Mouse (Mus musculus) liver, embryonic 15.5 days (tissue): Measurements from ENCODE around the gene Klrd1. TPM values are rescaled to one million over a fixed set of nuclear protein-coding genes. Genes with fewer than 3 reads are reported as not detected.
"Not testable (repeated sequence)": the region's sequence is repeated elsewhere in the genome, so short reads cannot be mapped to it uniquely, and the experiment has no call there.

Source experiments
- ATAC-seq: fragments of 200-750 bp; cut with Nextera tagmentation; 2 replicates; pipeline ENCODE4 v1.8.0; 2017; ENCODE audit warnings: moderate number of reproducible peaks, mild to moderate bottlenecking, moderate library complexity; ENCODE audit not compliant: insufficient read depth
- H3K27ac ChIP-seq: fragments of 300-500 bp; sonication (generic); replicated peaks from 2 replicates; pipeline ENCODE4 v1.5.1; 2015; ENCODE audit warnings: mild to moderate bottlenecking, inconsistent platforms
- H3K27me3 ChIP-seq: fragments of 300-500 bp; sonication (generic); 2 replicates; pipeline ENCODE4 v1.6.1; 2015; ENCODE audit warnings: mild to moderate bottlenecking, inconsistent platforms
- H3K36me3 ChIP-seq: fragments of 300-500 bp; sonication (generic); replicated peaks from 2 replicates; pipeline ENCODE4 v1.6.1; 2015; ENCODE audit warnings: moderate library complexity, mild to moderate bottlenecking, inconsistent platforms
- H3K4me1 ChIP-seq: fragments of 300-500 bp; sonication (generic); replicated peaks from 2 replicates; pipeline ENCODE4 v1.6.1; 2015; ENCODE audit warnings: inconsistent platforms
- H3K4me2 ChIP-seq: fragments of 300-500 bp; sonication (generic); 2 replicates; pipeline ENCODE4 v1.6.1; 2015; ENCODE audit warnings: moderate library complexity, mild to moderate bottlenecking, inconsistent platforms
- H3K4me3 ChIP-seq: fragments of 300-500 bp; sonication (generic); replicated peaks from 2 replicates; pipeline ENCODE4 v1.5.1; 2015; ENCODE audit warnings: mild to moderate bottlenecking, inconsistent platforms
- H3K9ac ChIP-seq: fragments of 300-500 bp; sonication (generic); 2 replicates; pipeline ENCODE4 v1.6.1; 2015; ENCODE audit warnings: moderate library complexity, mild to moderate bottlenecking, inconsistent platforms
- H3K9me3 ChIP-seq: fragments of 300-500 bp; sonication (generic); replicated peaks from 2 replicates; pipeline ENCODE4 v1.6.1; 2016; ENCODE audit warnings: inconsistent platforms
- WGBS: fragments of 180-500 bp; shearing (Covaris S2); methylation state at CpG from one replicate; pipeline ENCODE4 v1.1.7; 2015; ENCODE audit warnings: mixed read lengths; ENCODE audit not compliant: insufficient replicate concordance; 5-methylcytosine and 5-hydroxymethylcytosine counted together
- polyA plus RNA-seq: library from polyadenylated mRNA; unstranded; fragments of >200 nt; fragmentation: Nextera tagmentation; extraction: Ambion mirVana; gene quantifications from 2 replicates; pipeline ENCODE4 v1.2.1, GENCODE M21; 2015

The Klrd1 gene
- polyA plus RNA-seq, 1 experiment from 2014 or later: 0.70 TPM

GRCm38 (mm10) chr6:129577605-129578004 lies 14.0 kb upstream of the Klrd1 start, which contains the start of gene Klre1:
TSS of gene Klre1 (plus strand) at chr6:129577905.
- H3K27me3 ChIP-seq: no peaks in the 10 kb centered on the region
- 82% methylated on average over 8 of the region's 8 CpGs for WGBS
- no peak for ATAC-seq

GRCm38 (mm10) chr6:129581274-129581673 lies 10.3 kb upstream of the Klrd1 start:
- no peaks in the 10 kb centered on the region for H3K9me3 ChIP-seq
- 37% methylated on average over 4 of the region's 4 CpGs for WGBS
- H3K27me3 ChIP-seq: no peaks in the 10 kb centered on the region
- no peaks in the 10 kb centered on the region for H3K36me3 ChIP-seq
- no peak overlapping the region for H3K9ac ChIP-seq
- ATAC-seq: no peak
- H3K4me2 ChIP-seq: no peak overlapping the region
- no peak overlapping the region for H3K27ac ChIP-seq
- no peak overlapping the region for H3K4me3 ChIP-seq
- H3K4me1 ChIP-seq: no peaks in the 10 kb centered on the region

More at GRCm38 (mm10) chr6:129577605-129578004, 14.0 kb upstream of the Klrd1 start, which contains the start of gene Klre1:
- H3K4me1 ChIP-seq: no peaks in the 10 kb centered on the region
- no peak within 1 kb of the TSS for H3K27ac ChIP-seq
- no peak within 1 kb of the TSS for H3K9ac ChIP-seq
- H3K4me2 ChIP-seq: no peak within 1 kb of the TSS
- no peaks in the 10 kb centered on the region for H3K36me3 ChIP-seq
- no peaks in the 10 kb centered on the region for H3K9me3 ChIP-seq
- H3K4me3 ChIP-seq: no peak within 1 kb of the TSS

- no peak for ATAC-seq
- Histone ChIP-seq H3K4me3 (no peak overlapping the region), H3K4me2 (no peak overlapping the region), H3K27ac (no peak overlapping the region), H3K36me3 (no peaks in the 10 kb centered on the region), H3K4me1 (no peaks in the 10 kb centered on the region), H3K27me3 (no peaks in the 10 kb centered on the region), H3K9me3 (no peaks in the 10 kb centered on the region), H3K9ac (no peak overlapping the region)
- 28% methylated on average over 4 of the region's 4 CpGs for WGBS
These were observed 9.7 kb upstream of the Klrd1 start for GRCm38 (mm10) chr6:129581896-129582295.

GRCm38 (mm10) chr6:129583014-129583413 lies 8.6 kb upstream of the Klrd1 start:
- no peaks in the 10 kb centered on the region for H3K36me3 ChIP-seq
- no peak for ATAC-seq
- H3K4me1 ChIP-seq: no peaks in the 10 kb centered on the region
- 52% methylated on average over 3 of the region's 3 CpGs for WGBS
- H3K27ac ChIP-seq: no peak overlapping the region
- no peaks in the 10 kb centered on the region for H3K9me3 ChIP-seq
- no peak overlapping the region for H3K4me2 ChIP-seq
- H3K4me3 ChIP-seq: no peak overlapping the region
- no peak overlapping the region for H3K9ac ChIP-seq
- no peaks in the 10 kb centered on the region for H3K27me3 ChIP-seq

GRCm38 (mm10) chr6:129608372-129608771 lies 16.8 kb downstream of the Klrd1 start:
- no peak overlapping the region for H3K4me3 ChIP-seq
- no peak overlapping the region for H3K4me2 ChIP-seq
- no peak; the same call in 1 of the 2 replicates for ATAC-seq

GRCm38 (mm10) chr6:129623735-129624134 lies 32.2 kb downstream of the Klrd1 start, which contains the start of gene Klrk1:
TSS of gene Klrk1 (minus strand) at chr6:129623864.
- ATAC-seq: no peak
- WGBS: 46% methylated on average over 4 of the region's 4 CpGs
- no peak within 1 kb of the TSS for H3K9ac ChIP-seq

More at GRCm38 (mm10) chr6:129608372-129608771, 16.8 kb downstream of the Klrd1 start:
- H3K27ac ChIP-seq: no peak overlapping the region
- H3K27me3 ChIP-seq: no peaks in the 10 kb centered on the region
- H3K36me3 ChIP-seq: no peaks in the 10 kb centered on the region
- no peaks in the 10 kb centered on the region for H3K9me3 ChIP-seq
- H3K4me1 ChIP-seq: no peaks in the 10 kb centered on the region
- no peak overlapping the region for H3K9ac ChIP-seq

GRCm38 (mm10) chr6:129631046-129631445 lies 39.5 kb downstream of the Klrd1 start:
- H3K9ac ChIP-seq, H3K27ac ChIP-seq, H3K36me3 ChIP-seq, H3K27me3 ChIP-seq, ATAC-seq, H3K4me3 ChIP-seq, H3K4me2 ChIP-seq, H3K9me3 ChIP-seq, H3K4me1 ChIP-seq: not testable (repeated sequence)
- WGBS: 36% methylated on average over 2 of the region's 2 CpGs

More at GRCm38 (mm10) chr6:129623735-129624134, 32.2 kb downstream of the Klrd1 start, which contains the start of gene Klrk1:
- H3K36me3 ChIP-seq: no peaks in the 10 kb centered on the region
- H3K4me1 ChIP-seq: no peaks in the 10 kb centered on the region
- H3K9me3 ChIP-seq: no peaks in the 10 kb centered on the region
- no peak within 1 kb of the TSS for H3K27ac ChIP-seq
- H3K27me3 ChIP-seq: no peaks in the 10 kb centered on the region
- no peak within 1 kb of the TSS for H3K4me3 ChIP-seq
- H3K4me2 ChIP-seq: no peak within 1 kb of the TSS

- not testable (repeated sequence) for H3K9ac ChIP-seq, H3K36me3 ChIP-seq, H3K9me3 ChIP-seq, H3K4me3 ChIP-seq, ATAC-seq, H3K27ac ChIP-seq, H3K4me2 ChIP-seq, H3K27me3 ChIP-seq, H3K4me1 ChIP-seq
- WGBS: 64% methylated on average over 3 of the region's 3 CpGs
These were observed 51.7 kb downstream of the Klrd1 start, which contains the start of gene Klrc3 for GRCm38 (mm10) chr6:129643237-129643636. TSS of gene Klrc3 (minus strand) at chr6:129643337.

- H3K4me2 ChIP-seq, H3K4me1 ChIP-seq, H3K27ac ChIP-seq, ATAC-seq, H3K27me3 ChIP-seq, H3K9me3 ChIP-seq, H3K36me3 ChIP-seq, H3K9ac ChIP-seq, H3K4me3 ChIP-seq: not testable (repeated sequence)
- WGBS: no CpG with 5 or more reads among the region's 3 CpGs
These were observed 52.5 kb downstream of the Klrd1 start for GRCm38 (mm10) chr6:129644054-129644453.

Other genes with a start within 250 kb of the Klrd1 start
- gene Clec12a, start 249.1 kb upstream of the Klrd1 start, polyA plus RNA-seq: 13.6 and 14.5 TPM in 2 replicates
- gene Clec12b, start 205.9 kb upstream of the Klrd1 start, polyA plus RNA-seq: 0.06 and 0.08 TPM in 2 replicates
- gene Clec1b, start 194.5 kb upstream of the Klrd1 start, polyA plus RNA-seq: 23.6 and 27.2 TPM in 2 replicates
- gene Clec9a, start 182.9 kb upstream of the Klrd1 start, polyA plus RNA-seq: 0.22 and 0.25 TPM in 2 replicates
- 0.40 and 0.41 TPM in 2 replicates for gene Clec1a, start 139.8 kb upstream of the Klrd1 start, polyA plus RNA-seq
- 1.2 and 1.3 TPM in 2 replicates for gene Olr1, start 84.6 kb upstream of the Klrd1 start, polyA plus RNA-seq
- gene Tmem52b, start 79.2 kb upstream of the Klrd1 start, polyA plus RNA-seq: 0.02 TPM in 1 of 2 replicates, not detected in the other
- gene Gabarapl1, start 58.6 kb upstream of the Klrd1 start, polyA plus RNA-seq: 26.3 and 27.7 TPM in 2 replicates
- gene Klre1, start 13.9 kb upstream of the Klrd1 start, polyA plus RNA-seq: 0.07 TPM in 1 of 2 replicates, not detected in the other
- 0.54 and 0.93 TPM in 2 replicates for gene Klrk1, start 32.1 kb downstream of the Klrd1 start, polyA plus RNA-seq
- gene Klrc3, start 51.6 kb downstream of the Klrd1 start, polyA plus RNA-seq: not detected in 2 replicates
- gene Klrc2, start 68.9 kb downstream of the Klrd1 start, polyA plus RNA-seq: not detected in 2 replicates
- gene Klrc1, start 87.2 kb downstream of the Klrd1 start, polyA plus RNA-seq: 0.22 and 0.33 TPM in 2 replicates
- gene Klri1, start 125.3 kb downstream of the Klrd1 start, polyA plus RNA-seq: not detected in 2 replicates
- 0.02 TPM in 1 of 2 replicates, not detected in the other for gene Klri2, start 148.7 kb downstream of the Klrd1 start, polyA plus RNA-seq
- gene Gm156, start 192.5 kb downstream of the Klrd1 start, polyA plus RNA-seq: not detected in 2 replicates